Mouse (Mus musculus): ENCODE results near the gene 4932438H23Rik. TPM values are rescaled to one million over a fixed set of nuclear protein-coding genes. Genes with fewer than 3 reads are reported as not detected.
"Not testable (repeated sequence)": the region's sequence is repeated elsewhere in the genome, so short reads cannot be mapped to it uniquely, and the experiment has no call there.

4932438H23Rik gene
- polyA plus RNA-seq, 1 experiment = 0.30 TPM

DNA sequence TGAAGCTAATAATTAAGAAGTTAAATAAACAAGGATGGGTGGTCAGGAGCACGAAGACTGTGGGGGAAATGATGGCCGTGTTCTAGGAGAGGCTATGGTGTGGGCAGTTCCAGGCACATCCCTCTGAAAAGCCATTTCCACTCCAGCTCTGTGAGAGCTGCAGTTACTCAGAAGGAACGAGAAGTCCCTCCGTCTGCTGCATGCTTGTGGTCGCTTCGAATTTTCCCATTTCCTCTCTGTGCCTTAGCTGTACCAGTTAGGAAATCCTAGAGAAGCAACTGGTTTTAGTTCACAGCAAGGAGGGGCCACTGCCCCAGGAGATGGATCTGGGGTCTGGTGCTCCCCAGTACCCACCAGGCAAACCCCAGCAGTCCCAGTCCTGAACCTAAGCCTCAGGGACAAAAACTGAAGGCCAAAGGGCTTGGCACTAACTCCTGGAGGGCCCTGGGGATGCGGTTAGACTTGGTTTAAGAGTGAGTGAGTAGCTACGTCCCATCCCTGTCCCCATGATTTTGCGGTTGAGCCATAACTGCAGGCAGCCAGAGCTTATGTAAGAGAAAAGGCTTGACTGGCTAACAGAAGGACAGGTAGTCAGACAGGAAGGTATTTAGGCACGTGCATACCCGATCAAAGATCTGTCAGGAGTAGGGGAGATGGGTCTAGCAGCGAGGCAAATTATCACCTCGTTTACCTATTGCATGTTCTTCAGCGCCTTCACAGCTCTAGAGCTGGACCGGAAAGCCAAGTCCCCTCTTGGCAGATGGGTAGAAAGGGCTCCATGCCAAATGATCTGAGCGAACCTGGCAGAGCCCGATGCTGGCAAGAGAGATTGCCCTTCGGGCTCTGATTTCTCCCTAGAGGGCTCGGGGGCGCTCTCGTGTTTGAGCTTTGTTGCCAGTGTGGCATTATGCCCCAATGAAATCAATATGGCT, 10.3 kb downstream of the 4932438H23Rik start:
- no peak for TF ChIP-seq CTCF (IDR thresholded peaks at IDR 0.05; ENCODE audit: insufficient read depth, low read length)
- no peak for TF ChIP-seq POLR2A (IDR thresholded peaks at IDR 0.05; ENCODE audit: borderline replicate concordance, extremely low read depth, low read depth, low read length)
- no peak overlapping the region for H3K4me3 ChIP-seq (replicated peaks; ENCODE audit: extremely low read depth, low read depth, low read length)
- DNase-seq = no peak
- WGBS = 66% methylated on average over 21 of the region's 21 CpGs
- no peaks in the 10 kb centered on the region for H3K4me1 ChIP-seq (ENCODE audit: control insufficient read depth, insufficient read depth, low read length)

- 65% methylated on average over 4 of the region's 4 CpGs for WGBS
- H3K4me3 ChIP-seq (replicated peaks; ENCODE audit: extremely low read depth, low read depth, low read length) = no peak overlapping the region
- DNase-seq = no peak
- no peaks in the 10 kb centered on the region for H3K4me1 ChIP-seq (ENCODE audit: control insufficient read depth, insufficient read depth, low read length)
- TF ChIP-seq CTCF (IDR thresholded peaks at IDR 0.05; ENCODE audit: insufficient read depth, low read length) = no peak
- no peak for TF ChIP-seq POLR2A (IDR thresholded peaks at IDR 0.05; ENCODE audit: borderline replicate concordance, extremely low read depth, low read depth, low read length)
Measured at GRCm38 (mm10) chr16:91083002-91083646, 11.8 kb downstream of the 4932438H23Rik start.

DNA sequence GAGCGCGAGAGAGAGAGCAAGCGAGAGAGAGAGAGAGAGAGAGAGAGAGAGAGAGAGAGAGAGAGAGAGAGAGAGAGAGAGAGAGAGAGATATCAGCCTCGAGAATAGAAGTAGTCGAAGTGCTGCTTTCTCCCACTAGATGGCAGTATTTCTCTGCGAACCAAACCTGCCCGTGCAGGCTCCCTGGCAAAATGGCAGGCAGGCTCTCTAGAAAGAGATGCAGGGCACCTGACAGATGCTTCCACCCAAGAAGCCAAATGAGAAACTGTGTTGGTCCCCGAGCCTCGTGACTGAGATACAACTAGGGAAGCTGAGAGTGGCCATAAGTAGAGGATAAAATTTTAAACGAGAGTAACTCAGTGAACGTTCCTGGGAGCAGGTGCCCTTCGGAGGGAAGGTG, 13.4 kb downstream of the 4932438H23Rik start:
- TF ChIP-seq POLR2A (IDR thresholded peaks at IDR 0.05; ENCODE audit: borderline replicate concordance, extremely low read depth, low read depth, low read length) (no peak), CTCF (IDR thresholded peaks at IDR 0.05; ENCODE audit: insufficient read depth, low read length) (peak; percentile 77)
- Histone ChIP-seq H3K4me1 (ENCODE audit: control insufficient read depth, insufficient read depth, low read length) (no peaks in the 10 kb centered on the region), H3K4me3 (replicated peaks; ENCODE audit: extremely low read depth, low read depth, low read length) (no peak overlapping the region)
- 20% methylated on average over 10 of the region's 12 CpGs for WGBS
- peak; percentile 41 for DNase-seq

DNA sequence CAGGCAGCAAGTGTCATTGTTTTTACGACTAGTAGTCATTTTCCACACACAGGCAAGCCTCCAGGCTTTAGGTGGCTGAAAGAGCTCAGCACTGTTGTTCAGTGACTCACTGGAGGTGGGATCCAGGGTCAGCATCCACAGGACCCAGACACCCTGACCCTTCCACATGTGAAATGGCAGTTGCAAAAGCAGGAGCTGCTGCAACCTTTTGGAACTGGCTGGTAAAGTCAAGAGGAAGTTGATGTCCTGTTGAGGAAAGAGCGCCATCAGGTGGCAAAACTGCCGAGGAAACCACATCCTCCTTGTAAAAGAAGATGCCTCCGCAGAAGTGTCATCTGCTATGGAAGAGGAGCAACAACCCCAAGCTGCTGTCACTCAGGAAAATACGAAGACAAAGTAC, 18.7 kb downstream of the 4932438H23Rik start:
- no peak overlapping the region for H3K4me3 ChIP-seq (replicated peaks; ENCODE audit: extremely low read depth, low read depth, low read length)
- WGBS = 64% methylated on average over 5 of the region's 5 CpGs
- TF ChIP-seq CTCF (IDR thresholded peaks at IDR 0.05; ENCODE audit: insufficient read depth, low read length) (no peak), POLR2A (IDR thresholded peaks at IDR 0.05; ENCODE audit: borderline replicate concordance, extremely low read depth, low read depth, low read length) (no peak)
- DNase-seq = no peak
- no peaks in the 10 kb centered on the region for H3K4me1 ChIP-seq (ENCODE audit: control insufficient read depth, insufficient read depth, low read length)

DNA sequence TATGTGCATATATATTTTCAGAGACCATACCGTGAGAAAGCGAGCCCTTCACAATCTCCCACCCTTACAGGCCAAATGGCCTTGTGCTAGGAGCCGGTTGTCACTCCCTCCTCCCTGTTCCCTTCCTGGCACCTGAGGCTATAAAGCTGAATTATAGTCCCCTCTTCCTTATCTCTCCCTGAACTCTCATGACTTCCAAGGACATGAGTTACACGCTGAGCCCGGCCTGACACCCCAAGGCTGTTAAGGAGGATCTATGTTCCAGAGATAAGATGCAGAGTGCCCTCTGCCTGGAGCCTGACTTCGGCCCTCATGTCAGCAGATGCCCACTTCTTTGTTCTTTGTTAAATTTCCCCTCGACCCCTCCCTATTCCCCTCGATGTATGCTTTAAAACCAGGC, 19.5 kb downstream of the 4932438H23Rik start:
- not testable (repeated sequence) for H3K4me3 ChIP-seq (replicated peaks; ENCODE audit: extremely low read depth, low read depth, low read length); H3K4me1 ChIP-seq (ENCODE audit: control insufficient read depth, insufficient read depth, low read length); DNase-seq
- 81% methylated on average over 8 of the region's 8 CpGs for WGBS

- TF ChIP-seq CTCF (IDR thresholded peaks at IDR 0.05; ENCODE audit: insufficient read depth, low read length) (peak; percentile 88), POLR2A (IDR thresholded peaks at IDR 0.05; ENCODE audit: borderline replicate concordance, extremely low read depth, low read depth, low read length) (no peak)
- Histone ChIP-seq H3K4me3 (replicated peaks; ENCODE audit: extremely low read depth, low read depth, low read length) (no peak overlapping the region), H3K4me1 (ENCODE audit: control insufficient read depth, insufficient read depth, low read length) (no peaks in the 10 kb centered on the region)
- WGBS = 31% methylated on average over 23 of the region's 24 CpGs
- DNase-seq = peak; percentile 72
Measured at GRCm38 (mm10) chr16:91073163-91073892, 21.6 kb downstream of the 4932438H23Rik start.

GRCm38 (mm10) chr16:91072256-91072655, 22.7 kb downstream of the 4932438H23Rik start:
- WGBS = 84% methylated on average over 1 of the region's 1 CpGs
- no peak for DNase-seq
- no peak for TF ChIP-seq CTCF (IDR thresholded peaks at IDR 0.05; ENCODE audit: insufficient read depth, low read length)
- TF ChIP-seq POLR2A (IDR thresholded peaks at IDR 0.05; ENCODE audit: borderline replicate concordance, extremely low read depth, low read depth, low read length) = no peak
- Histone ChIP-seq H3K4me3 (replicated peaks; ENCODE audit: extremely low read depth, low read depth, low read length) (no peak overlapping the region), H3K4me1 (ENCODE audit: control insufficient read depth, insufficient read depth, low read length) (no peaks in the 10 kb centered on the region)

DNA sequence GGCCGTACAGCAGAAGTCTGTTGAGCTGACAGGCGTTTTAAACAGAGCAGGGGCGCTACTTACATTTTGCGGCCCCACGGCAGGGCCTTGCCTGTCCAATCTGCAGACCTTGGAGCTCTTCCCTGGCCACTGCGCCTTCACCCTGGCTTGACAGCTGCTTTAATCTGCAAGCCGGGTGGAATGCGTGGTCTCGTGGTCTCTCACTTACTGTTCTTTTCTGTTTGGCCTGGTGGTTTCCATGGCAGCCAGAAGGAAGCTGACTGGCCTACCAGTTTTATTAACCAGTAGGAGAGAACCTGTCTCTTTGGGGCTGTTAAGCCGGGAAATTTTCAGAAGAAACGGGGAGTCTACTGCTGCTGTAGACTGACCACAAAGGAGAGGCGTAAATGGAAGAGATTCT, 26.0 kb downstream of the 4932438H23Rik start:
- H3K4me3 ChIP-seq (replicated peaks; ENCODE audit: extremely low read depth, low read depth, low read length) = no peak overlapping the region
- 39% methylated on average over 12 of the region's 12 CpGs for WGBS
- TF ChIP-seq CTCF (IDR thresholded peaks at IDR 0.05; ENCODE audit: insufficient read depth, low read length) (no peak), POLR2A (IDR thresholded peaks at IDR 0.05; ENCODE audit: borderline replicate concordance, extremely low read depth, low read depth, low read length) (no peak)
- no peak for DNase-seq
- no peaks in the 10 kb centered on the region for H3K4me1 ChIP-seq (ENCODE audit: control insufficient read depth, insufficient read depth, low read length)

- DNase-seq = no peak
- Histone ChIP-seq H3K4me1 (ENCODE audit: control insufficient read depth, insufficient read depth, low read length) (no peaks in the 10 kb centered on the region), H3K4me3 (replicated peaks; ENCODE audit: extremely low read depth, low read depth, low read length) (no peak overlapping the region)
- TF ChIP-seq CTCF (IDR thresholded peaks at IDR 0.05; ENCODE audit: insufficient read depth, low read length) = no peak
- TF ChIP-seq POLR2A (IDR thresholded peaks at IDR 0.05; ENCODE audit: borderline replicate concordance, extremely low read depth, low read depth, low read length) = no peak
- 100% methylated on average over 1 of the region's 1 CpGs for WGBS
Measured at GRCm38 (mm10) chr16:91067122-91067521, 27.8 kb downstream of the 4932438H23Rik start.

All from lung, adult 2 months (tissue).